Mouse (Mus musculus) thymus, adult 2 months (tissue): Measurements from ENCODE around the gene Sema6d. TPM values are rescaled to one million over a fixed set of nuclear protein-coding genes. Genes with fewer than 3 reads are reported as not detected.

Experiments used
- DNase-seq: peaks from one replicate; pipeline ENCODE4 v3.0.0; 2021
- H3K27ac ChIP-seq: fragments of 200-500 bp; 2 replicates; pipeline ENCODE4 v1.5.1; 2012; ENCODE audit warnings: low read length, control low read depth; ENCODE audit not compliant: control insufficient read depth, insufficient read depth
- H3K27me3 ChIP-seq: fragments of 200-500 bp; 2 replicates; pipeline ENCODE4 v1.6.1; 2012; ENCODE audit warnings: mild to moderate bottlenecking, low read length, moderate library complexity, mixed read lengths; ENCODE audit not compliant: control insufficient read depth, insufficient read depth
- H3K36me3 ChIP-seq: fragments of 200-500 bp; 2 replicates; pipeline ENCODE4 v1.6.1; 2012; ENCODE audit warnings: mild to moderate bottlenecking, low read length, moderate library complexity; ENCODE audit not compliant: control insufficient read depth, insufficient read depth
- H3K4me1 ChIP-seq: fragments of 200-500 bp; replicated peaks from 2 replicates; pipeline ENCODE4 v1.6.1; 2012; ENCODE audit warnings: low read length; ENCODE audit not compliant: control insufficient read depth, insufficient read depth
- H3K4me3 ChIP-seq: fragments of 200-500 bp; 2 replicates; pipeline ENCODE4 v1.5.1; 2012; ENCODE audit warnings: mild to moderate bottlenecking, low read length, control low read depth, moderate library complexity; ENCODE audit not compliant: control insufficient read depth, insufficient read depth
- CTCF ChIP-seq: fragments of 200-500 bp; IDR thresholded peaks from 2 replicates; pipeline ENCODE4 v1.5.1; 2012; ENCODE audit warnings: mild to moderate bottlenecking, control low read depth, low read length, moderate library complexity, borderline replicate concordance; ENCODE audit not compliant: control insufficient read depth, poor library complexity, insufficient read depth; ENCODE audit errors: extremely low read depth
- POLR2A ChIP-seq: fragments of 200-500 bp; IDR thresholded peaks from 2 replicates; pipeline ENCODE4 v1.6.1; 2012; ENCODE audit warnings: mild to moderate bottlenecking, low read length, control low read depth, moderate library complexity; ENCODE audit not compliant: control insufficient read depth, poor library complexity, insufficient read depth; ENCODE audit errors: extremely low read depth
- WGBS: fragments of 180-500 bp; shearing (Covaris S2); methylation state at CpG from one replicate; pipeline ENCODE4 v1.1.7; 2018; 5-methylcytosine and 5-hydroxymethylcytosine counted together
- polyA plus RNA-seq: library from polyadenylated mRNA; depleted of rRNA; stranded (reverse); fragments of >200 nt; gene quantifications from 2 replicates; pipeline ENCODE4 v1.2.3, GENCODE M21; 2012

Sema6d gene
- polyA plus RNA-seq, 1 experiment, result 4.6 TPM

- no peaks in the 10 kb centered on the region for H3K27me3 ChIP-seq
- H3K36me3 ChIP-seq, result no peaks in the 10 kb centered on the region
- TF ChIP-seq POLR2A (no peak), CTCF (no peak)
- WGBS, result 98% methylated on average over 2 of the region's 2 CpGs
- H3K4me3 ChIP-seq, result no peak overlapping the region
- no peak for DNase-seq
- H3K27ac ChIP-seq, result no peak overlapping the region
- H3K4me1 ChIP-seq, result no peaks in the 10 kb centered on the region
Measured at GRCm38 (mm10) chr2:124418319-124418718, 328.6 kb downstream of the Sema6d start.

- TF ChIP-seq CTCF (no peak), POLR2A (no peak)
- no peaks in the 10 kb centered on the region for H3K27me3 ChIP-seq
- 4% methylated on average over 1 of the region's 1 CpGs for WGBS
- no peak for DNase-seq
- no peaks in the 10 kb centered on the region for H3K4me1 ChIP-seq
- no peak overlapping the region for H3K27ac ChIP-seq
- H3K36me3 ChIP-seq, result no peaks in the 10 kb centered on the region
- no peak overlapping the region for H3K4me3 ChIP-seq
Measured at GRCm38 (mm10) chr2:124420170-124420825, 330.5 kb downstream of the Sema6d start.

- Histone ChIP-seq H3K4me1 (no peaks in the 10 kb centered on the region), H3K27ac (no peak overlapping the region), H3K4me3 (no peak overlapping the region), H3K27me3 (no peaks in the 10 kb centered on the region), H3K36me3 (no peaks in the 10 kb centered on the region)
- WGBS, result 96% methylated on average over 5 of the region's 5 CpGs
- TF ChIP-seq POLR2A, result no peak
- TF ChIP-seq CTCF, result no peak
- no peak for DNase-seq
Measured at GRCm38 (mm10) chr2:124429744-124430143, 340.0 kb downstream of the Sema6d start.

- no peak for DNase-seq
- 95% methylated on average over 3 of the region's 3 CpGs for WGBS
- Histone ChIP-seq H3K4me1 (no peaks in the 10 kb centered on the region), H3K27me3 (no peaks in the 10 kb centered on the region), H3K36me3 (no peaks in the 10 kb centered on the region), H3K4me3 (no peak overlapping the region), H3K27ac (no peak overlapping the region)
- no peak for TF ChIP-seq POLR2A
- TF ChIP-seq CTCF, result no peak
Measured at GRCm38 (mm10) chr2:124430708-124431107, 340.9 kb downstream of the Sema6d start.

GRCm38 (mm10) chr2:124435382-124436002, 345.7 kb downstream of the Sema6d start:
- DNase-seq, result no peak
- Histone ChIP-seq H3K27ac (no peak overlapping the region), H3K36me3 (no peaks in the 10 kb centered on the region), H3K27me3 (no peaks in the 10 kb centered on the region), H3K4me1 (no peaks in the 10 kb centered on the region), H3K4me3 (no peak overlapping the region)
- TF ChIP-seq CTCF, result no peak
- no peak for TF ChIP-seq POLR2A
- WGBS, result 88% methylated on average over 12 of the region's 12 CpGs

- DNase-seq, result no peak
- no peak for TF ChIP-seq CTCF
- TF ChIP-seq POLR2A, result no peak
- WGBS, result 88% methylated on average over 8 of the region's 8 CpGs
- Histone ChIP-seq H3K4me1 (no peaks in the 10 kb centered on the region), H3K36me3 (no peaks in the 10 kb centered on the region), H3K4me3 (no peak overlapping the region), H3K27ac (no peak overlapping the region), H3K27me3 (no peaks in the 10 kb centered on the region)
Measured at GRCm38 (mm10) chr2:124436704-124437103, 346.9 kb downstream of the Sema6d start.

GRCm38 (mm10) chr2:124444199-124444598, 354.4 kb downstream of the Sema6d start:
- TF ChIP-seq POLR2A (no peak), CTCF (no peak)
- DNase-seq, result no peak
- H3K4me3 ChIP-seq, result no peak overlapping the region

More at GRCm38 (mm10) chr2:124444199-124444598, 354.4 kb downstream of the Sema6d start:
- no peak overlapping the region for H3K27ac ChIP-seq
- 63% methylated on average over 2 of the region's 2 CpGs for WGBS
- H3K27me3 ChIP-seq, result no peaks in the 10 kb centered on the region
- no peaks in the 10 kb centered on the region for H3K36me3 ChIP-seq
- no peaks in the 10 kb centered on the region for H3K4me1 ChIP-seq
